Mouse (Mus musculus) heart, postnatal 0 days (tissue): Measurements from ENCODE around the gene Ptafr. TPM values are rescaled to one million over a fixed set of nuclear protein-coding genes. Genes with fewer than 3 reads are reported as not detected.

Experiments
- ATAC-seq: fragments of 200-750 bp; cut with Nextera tagmentation; 2 replicates; pipeline ENCODE4 v1.8.0; 2017; ENCODE audit warnings: low read depth, moderate number of reproducible peaks, moderate library complexity; ENCODE audit not compliant: insufficient read depth
- DNase-seq: peaks from one replicate; pipeline ENCODE4 v3.0.0-alpha.2; 2016; ENCODE audit warnings: low spot score
- H3K27ac ChIP-seq: fragments of 300-500 bp; sonication (generic); 2 replicates; pipeline ENCODE4 v1.5.1; 2014; ENCODE audit warnings: low read depth, mild to moderate bottlenecking
- H3K27me3 ChIP-seq: fragments of 300-500 bp; sonication (generic); 2 replicates; pipeline ENCODE4 v1.6.1; 2014; ENCODE audit warnings: low read length, mixed read lengths; ENCODE audit not compliant: control insufficient read depth, insufficient read depth
- H3K36me3 ChIP-seq: fragments of 300-500 bp; sonication (generic); replicated peaks from 2 replicates; pipeline ENCODE4 v1.6.1; 2014; ENCODE audit warnings: low read length, mixed read lengths; ENCODE audit not compliant: control insufficient read depth, insufficient read depth
- H3K4me1 ChIP-seq: fragments of 300-500 bp; sonication (generic); 2 replicates; pipeline ENCODE4 v1.6.1; 2014; ENCODE audit warnings: antibody characterized with exemption; ENCODE audit not compliant: control insufficient read depth, insufficient read depth
- H3K4me2 ChIP-seq: fragments of 300-500 bp; sonication (generic); 2 replicates; pipeline ENCODE4 v1.6.1; 2014; ENCODE audit warnings: low read depth, mild to moderate bottlenecking, low read length, moderate library complexity
- H3K4me3 ChIP-seq: fragments of 300-500 bp; sonication (generic); 2 replicates; pipeline ENCODE4 v1.5.1; 2014; ENCODE audit warnings: low read depth, low read length
- H3K9ac ChIP-seq: fragments of 300-500 bp; sonication (generic); replicated peaks from 2 replicates; pipeline ENCODE4 v1.6.1; 2014; ENCODE audit warnings: low read depth, low read length, mixed read lengths
- H3K9me3 ChIP-seq: fragments of 300-500 bp; sonication (generic); replicated peaks from 2 replicates; pipeline ENCODE4 v1.6.1; 2016; ENCODE audit warnings: low read length; ENCODE audit not compliant: control insufficient read depth
- CTCF ChIP-seq: IDR thresholded peaks from 2 replicates; pipeline ENCODE4 v1.5.1; 2016; ENCODE audit warnings: antibody characterized with exemption, control low read depth, low read depth
- EP300 ChIP-seq: IDR thresholded peaks from 2 replicates; pipeline ENCODE4 v1.6.1; 2016; ENCODE audit warnings: antibody characterized with exemption, low read depth
- WGBS: fragments of 180-500 bp; shearing (Covaris S2); extraction: QIAGEN DNeasy Blood & Tissue Kit; methylation state at CpG from one replicate; pipeline ENCODE4 v1.1.7; 2014; 5-methylcytosine and 5-hydroxymethylcytosine counted together
- polyA plus RNA-seq: library from polyadenylated mRNA; unstranded; fragments of >200 nt; fragmentation: Nextera tagmentation; extraction: Ambion mirVana; gene quantifications from 2 replicates; pipeline ENCODE4 v1.2.1, GENCODE M21; 2015
- total RNA-seq: library from RNA; depleted of rRNA; stranded (reverse); fragments of >200 nt; gene quantifications from 2 replicates; pipeline ENCODE4 v1.2.3, GENCODE M21; 2014; ENCODE audit warnings: low replicate concordance

Gene Ptafr
- total and polyA plus RNA-seq, 2 experiments from 2014 or later = 0.08 to 0.61 TPM

DNA sequence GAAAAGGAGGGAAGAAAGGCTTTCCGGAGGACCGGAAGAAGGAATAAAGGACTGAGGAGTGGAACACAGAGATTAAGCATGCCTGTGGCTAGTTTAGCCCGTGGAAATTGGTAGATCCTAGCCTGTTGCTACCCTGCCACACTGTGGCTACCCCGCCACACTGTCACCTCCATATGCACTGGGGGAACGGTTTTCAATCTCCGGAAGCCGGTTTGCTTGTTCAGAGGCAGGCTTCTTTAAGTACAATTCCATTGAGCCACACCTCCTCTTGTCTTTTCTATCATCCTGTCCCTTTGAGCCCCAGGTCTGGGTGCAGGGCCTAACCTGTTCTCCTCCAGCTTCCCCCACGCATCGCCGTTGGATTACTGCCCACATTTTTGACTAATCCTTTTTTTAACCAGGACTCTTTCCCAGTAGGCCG, 39.5 kb upstream of the Ptafr start:
- no peak for TF ChIP-seq EP300
- TF ChIP-seq CTCF = no peak
- ATAC-seq = peak; percentile 39; the same call in 1 of the 2 replicates
- Histone ChIP-seq H3K4me3 (no peak overlapping the region), H3K9ac (no peak overlapping the region), H3K27ac (peak overlapping the region; percentile 39; the same call in 1 of the 2 replicates), H3K4me2 (no peak overlapping the region), H3K27me3 (no peaks in the 10 kb centered on the region), H3K9me3 (no peaks in the 10 kb centered on the region), H3K36me3 (no peaks in the 10 kb centered on the region), H3K4me1 (no peaks in the 10 kb centered on the region; the same call in 1 of the 2 replicates)
- WGBS = 18% methylated on average over 11 of the region's 11 CpGs
- no peak for DNase-seq

DNA sequence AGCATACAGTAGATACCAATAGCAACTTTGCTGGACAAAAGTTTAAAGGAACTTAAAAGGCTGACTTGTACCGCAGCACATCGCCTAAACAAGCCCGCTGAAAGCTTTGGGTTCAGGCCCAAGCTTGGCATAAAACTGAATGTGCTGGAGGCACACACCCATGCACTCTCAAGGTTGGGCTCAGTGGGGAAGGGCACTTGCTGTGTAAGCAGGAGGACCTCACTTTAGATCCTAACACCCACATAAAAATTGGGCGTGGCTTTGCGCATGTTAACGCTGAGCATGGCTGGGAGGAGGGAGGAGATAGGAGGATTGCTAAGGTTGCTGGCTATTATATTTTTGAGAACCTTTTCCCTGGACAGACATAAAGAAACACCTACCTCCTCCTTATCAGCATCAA, 39.1 kb upstream of the Ptafr start:
- peak overlapping the region; percentile 39; the same call in 1 of the 2 replicates for H3K27ac ChIP-seq
- no peaks in the 10 kb centered on the region for H3K27me3 ChIP-seq
- DNase-seq (no peak), ATAC-seq (0 out of 2 replicates have a peak, but pooled peaks have one; percentile 25)
- no peaks in the 10 kb centered on the region; the same call in 1 of the 2 replicates for H3K4me1 ChIP-seq
- TF ChIP-seq CTCF (no peak), EP300 (no peak)
- no peak overlapping the region for H3K4me3 ChIP-seq
- no peaks in the 10 kb centered on the region for H3K9me3 ChIP-seq
- 49% methylated on average over 6 of the region's 6 CpGs for WGBS
- H3K4me2 ChIP-seq = no peak overlapping the region
- H3K9ac ChIP-seq = no peak overlapping the region
- peaks cover 4% of the 10 kb centered on the region; the same call in 1 of the 2 replicates for H3K36me3 ChIP-seq

- DNase-seq = no peak
- Histone ChIP-seq H3K9me3 (no peaks in the 10 kb centered on the region), H3K4me2 (no peak overlapping the region), H3K4me1 (peaks cover 2% of the 10 kb centered on the region; the same call in 1 of the 2 replicates), H3K9ac (no peak overlapping the region), H3K27me3 (no peaks in the 10 kb centered on the region), H3K36me3 (peaks cover 14% of the 10 kb centered on the region), H3K27ac (no peak overlapping the region), H3K4me3 (no peak overlapping the region)
- WGBS = 60% methylated on average over 2 of the region's 2 CpGs
- no peak for ATAC-seq
- no peak for TF ChIP-seq EP300
- no peak for TF ChIP-seq CTCF
Observed at GRCm38 (mm10) chr4:132526678-132527077, 37.2 kb upstream of the Ptafr start.

GRCm38 (mm10) chr4:132527917-132528522, 35.8 kb upstream of the Ptafr start:
- no peaks in the 10 kb centered on the region for H3K9me3 ChIP-seq

DNA sequence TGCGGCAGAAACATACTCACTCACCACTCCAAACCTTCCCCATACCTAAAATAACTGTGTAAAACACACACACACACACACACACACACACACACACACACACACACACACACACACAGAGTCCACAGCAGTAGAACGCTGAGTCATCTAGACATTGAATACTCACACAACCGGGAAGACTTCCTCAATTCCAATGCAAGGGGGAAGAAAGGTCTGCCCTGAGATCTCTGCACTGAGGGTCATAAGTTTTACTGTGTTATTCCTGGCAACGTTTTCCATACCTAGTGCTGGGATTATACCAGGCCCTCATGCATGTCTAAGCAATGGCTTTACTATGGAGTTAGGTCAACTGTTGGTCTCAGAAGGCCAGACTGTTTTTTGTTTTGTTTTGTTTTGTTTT, 34.5 kb upstream of the Ptafr start:
- Histone ChIP-seq H3K36me3 (peaks cover 14% of the 10 kb centered on the region), H3K27ac (no peak overlapping the region), H3K4me1 (peaks cover 12% of the 10 kb centered on the region; the same call in 1 of the 2 replicates), H3K27me3 (no peaks in the 10 kb centered on the region), H3K9ac (no peak overlapping the region), H3K4me2 (no peak overlapping the region), H3K4me3 (no peak overlapping the region), H3K9me3 (no peaks in the 10 kb centered on the region)
- DNase-seq (no peak), ATAC-seq (no peak)
- WGBS = 64% methylated on average over 4 of the region's 4 CpGs
- TF ChIP-seq EP300 (no peak), CTCF (no peak)

More at GRCm38 (mm10) chr4:132527917-132528522, 35.8 kb upstream of the Ptafr start:
- Histone ChIP-seq H3K4me1 (peaks cover 8% of the 10 kb centered on the region; the same call in 1 of the 2 replicates), H3K36me3 (peaks cover 14% of the 10 kb centered on the region), H3K27ac (no peak overlapping the region), H3K9ac (no peak overlapping the region), H3K4me3 (no peak overlapping the region), H3K4me2 (no peak overlapping the region), H3K27me3 (no peaks in the 10 kb centered on the region)
- WGBS = 84% methylated on average over 8 of the region's 8 CpGs
- TF ChIP-seq EP300 (no peak), CTCF (no peak)
- DNase-seq (no peak), ATAC-seq (no peak)
